Mouse (Mus musculus) ES-E14 (cell line): Measurements from ENCODE around the gene Vps13d. TPM values are rescaled to one million over a fixed set of nuclear protein-coding genes. Genes with fewer than 3 reads are reported as not detected.
A peak's percentile ranks its signal among the peaks of the same experiment; 100 is the strongest.

Source experiments
- DNase-seq: peaks from one replicate; pipeline ENCODE4 v3.0.0-alpha.2; 2013; ENCODE audit warnings: low read depth, low spot score
- H3K27ac ChIP-seq: 2 replicates; pipeline ENCODE4 v1.5.1; 2012; ENCODE audit warnings: low read depth, mild to moderate bottlenecking, low read length, moderate library complexity, mixed read lengths; ENCODE audit not compliant: poor library complexity, insufficient read depth, severe bottlenecking
- H3K36me3 ChIP-seq: 2 replicates; pipeline ENCODE4 v1.6.1; 2012; ENCODE audit warnings: mild to moderate bottlenecking, low read length, moderate library complexity, mixed read lengths; ENCODE audit not compliant: control insufficient read depth, poor library complexity, insufficient read depth, severe bottlenecking
- H3K4me1 ChIP-seq, 2 experiments: fragments of 150-350 bp in 1 of 2; sonication (generic) in 1 of 2; 2 replicates each; pipeline ENCODE4 v1.6.1; 2012; ENCODE audit warnings: low read length in 2 of 2, mild to moderate bottlenecking in 1 of 2, mixed read lengths in 1 of 2; ENCODE audit not compliant: control insufficient read depth in 2 of 2, insufficient read depth in 2 of 2, poor library complexity in 1 of 2
- H3K4me3 ChIP-seq, 2 experiments: fragments of 150-350 bp in 1 of 2; sonication (generic) in 1 of 2; 2 replicates each; pipeline ENCODE4 v1.5.1; 2012; ENCODE audit warnings: low read length in 2 of 2, low read depth in 1 of 2, mild to moderate bottlenecking in 1 of 2, mixed read lengths in 1 of 2; ENCODE audit not compliant: insufficient read depth in 1 of 2, poor library complexity in 1 of 2, severe bottlenecking in 1 of 2
- H3K9ac ChIP-seq: 2 replicates; pipeline ENCODE4 v1.6.1; 2012; ENCODE audit warnings: low read depth, mild to moderate bottlenecking, low read length, mixed read lengths; ENCODE audit not compliant: poor library complexity, insufficient read depth, severe bottlenecking
- H3K9me3 ChIP-seq: fragments of 150-350 bp; sonication (generic); 2 replicates; pipeline ENCODE4 v1.6.1; 2012; ENCODE audit warnings: low read depth, mild to moderate bottlenecking, low read length; ENCODE audit not compliant: control insufficient read depth, insufficient read depth
- CHD2 ChIP-seq: IDR thresholded peaks from 2 replicates; pipeline ENCODE4 v1.6.1; 2014; ENCODE audit warnings: mild to moderate bottlenecking, low read depth, low read length, inconsistent platforms
- HCFC1 ChIP-seq: IDR thresholded peaks from 2 replicates; pipeline ENCODE4 v1.6.1; 2012; ENCODE audit warnings: low read length, inconsistent platforms, borderline replicate concordance; ENCODE audit not compliant: insufficient read depth
- MAFK ChIP-seq: IDR thresholded peaks from 2 replicates; pipeline ENCODE4 v1.6.1; 2014; ENCODE audit warnings: mild to moderate bottlenecking, low read depth, low read length, inconsistent platforms; ENCODE audit not compliant: insufficient read depth
- ZC3H11A ChIP-seq: IDR thresholded peaks from 2 replicates; pipeline ENCODE4 v1.6.1; 2012; ENCODE audit warnings: low read depth, mild to moderate bottlenecking, inconsistent platforms, low read length, borderline replicate concordance
- ZNF384 ChIP-seq: IDR thresholded peaks from 2 replicates; pipeline ENCODE4 v1.6.1; 2012; ENCODE audit warnings: low read depth, low read length, inconsistent platforms
- in situ Hi-C, 2 experiments: fragments of 600-800 bp; cut with MboI; formaldehyde crosslinking; loops; one replicate each; pipeline ENCODE4 v1.15.1; 2025; ENCODE audit warnings: low sequenced_read_pairs in 2 of 2, inconsistent platforms in 1 of 2; ENCODE audit not compliant: unreplicated experiment in 2 of 2
- total RNA-seq: library from RNA; depleted of rRNA; stranded (reverse); fragments of 300-350 nt; gene quantifications from 2 replicates; pipeline ENCODE4 v1.2.3, GENCODE M21; 2012

The Vps13d gene
- total RNA-seq, 1 experiment: 15.3 TPM

DNA sequence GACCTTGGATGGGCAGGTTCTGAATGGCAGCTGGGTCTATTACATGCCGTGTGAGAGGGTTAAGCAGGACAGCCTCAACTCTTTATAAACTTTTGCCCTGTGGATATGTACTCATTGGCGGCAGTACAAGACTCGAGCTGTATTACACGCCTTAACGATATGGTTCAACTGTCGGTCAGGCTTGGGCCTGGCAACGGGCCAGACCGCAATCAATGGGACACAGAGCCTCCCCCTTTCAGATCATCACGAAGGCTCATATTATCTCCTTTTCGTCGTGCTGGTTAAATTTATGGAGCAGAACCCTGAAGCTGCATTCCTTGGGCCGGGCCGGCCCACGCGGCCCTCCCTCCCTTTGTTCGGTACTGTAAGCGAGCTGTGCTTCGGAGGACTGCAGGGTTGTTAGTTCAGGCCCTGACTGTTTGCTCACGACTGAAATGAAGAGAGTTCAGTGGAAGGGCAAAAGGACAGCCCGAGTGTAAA, 194.9 kb downstream of the Vps13d start:
- no peaks in the 10 kb centered on the region for H3K36me3 ChIP-seq

DNA sequence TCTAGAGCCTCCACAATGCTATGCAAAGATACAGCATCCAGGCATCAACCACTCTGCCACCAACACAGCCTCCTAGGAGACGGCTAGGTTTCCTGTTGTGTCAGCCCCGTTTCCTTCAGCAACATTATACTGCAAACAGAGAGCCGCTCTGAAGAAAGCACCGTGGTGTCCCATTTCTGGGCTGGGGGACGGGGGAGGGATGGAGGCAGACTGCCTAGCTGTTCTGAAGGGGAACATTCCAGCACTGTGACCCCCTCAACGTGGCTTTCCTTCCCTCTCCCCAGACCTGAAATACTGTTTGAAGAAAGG, 195.3 kb downstream of the Vps13d start:
- in situ Hi-C loops: no loop called here
- no peak overlapping the region for H3K27ac ChIP-seq
- no peak overlapping the region for H3K9ac ChIP-seq
- no peaks in the 10 kb centered on the region for H3K36me3 ChIP-seq
- H3K9me3 ChIP-seq: no peaks in the 10 kb centered on the region
- no peak overlapping the region for H3K4me3 ChIP-seq
- TF ChIP-seq CHD2: no peak
- no peak for TF ChIP-seq ZC3H11A
- TF ChIP-seq HCFC1: no peak
- TF ChIP-seq MAFK: no peak
- TF ChIP-seq ZNF384: no peak
- no peak for DNase-seq
- H3K4me1 ChIP-seq: peaks cover 2 to 13% of the 10 kb centered on the region in 2 experiments; a peak in 2 of 4 replicates

More for the DNA sequence above, 194.9 kb downstream of the Vps13d start:
- Histone ChIP-seq H3K9ac (0 out of 2 replicates have a peak overlapping the region, but pooled peaks have one; percentile 1), H3K27ac (no peak overlapping the region), H3K4me3 (no peak overlapping the region), H3K4me1 (peaks cover 2 to 13% of the 10 kb centered on the region in 2 experiments; a peak in 2 of 4 replicates), H3K9me3 (no peaks in the 10 kb centered on the region)
- in situ Hi-C loops: no loop called here
- no peak for TF ChIP-seq ZNF384
- TF ChIP-seq ZC3H11A: no peak
- TF ChIP-seq HCFC1: no peak
- TF ChIP-seq CHD2: no peak
- no peak for TF ChIP-seq MAFK
- DNase-seq: no peak

DNA sequence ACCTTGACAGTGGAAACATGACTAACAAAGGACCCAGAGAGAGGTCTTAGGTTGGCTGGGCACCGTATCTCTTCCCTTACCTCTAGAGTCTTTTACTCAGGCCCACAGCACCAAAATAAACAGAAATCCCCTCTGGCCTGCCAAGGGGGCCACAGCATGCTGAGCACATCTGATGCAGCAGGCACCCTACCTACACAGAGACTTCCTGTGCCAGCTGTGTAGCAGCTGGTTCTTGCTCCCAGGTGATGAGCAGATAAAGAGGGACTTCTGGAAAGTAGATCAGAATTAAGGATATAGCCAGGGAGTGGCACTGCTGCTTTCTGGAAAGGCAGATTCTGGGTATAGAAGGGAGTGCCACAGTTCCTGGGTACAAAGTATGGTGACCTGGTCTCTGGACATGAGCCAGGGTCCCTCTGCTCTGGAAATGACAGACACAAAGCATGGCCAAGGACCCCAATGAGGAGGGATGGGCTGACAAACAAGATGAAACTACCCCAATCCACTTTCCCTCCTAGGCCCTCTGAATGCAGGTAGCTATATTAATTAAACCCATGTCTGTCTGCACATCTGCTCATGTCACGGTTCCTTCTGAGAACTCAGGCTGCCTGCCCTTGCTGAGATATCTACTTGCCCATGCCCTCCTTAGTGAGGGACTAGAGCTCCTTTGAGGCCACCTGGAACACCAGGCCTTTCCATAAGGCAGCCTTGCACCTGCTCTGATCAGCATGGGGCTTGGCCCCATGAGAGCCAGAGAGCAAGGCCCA, 195.8 kb downstream of the Vps13d start:
- TF ChIP-seq MAFK (no peak), CHD2 (no peak), ZC3H11A (no peak), ZNF384 (no peak), HCFC1 (no peak)
- Histone ChIP-seq H3K9me3 (no peaks in the 10 kb centered on the region), H3K27ac (no peak overlapping the region), H3K4me1 (peaks cover 2 to 13% of the 10 kb centered on the region in 2 experiments; a peak in 2 of 4 replicates), H3K4me3 (no peak overlapping the region), H3K9ac (no peak overlapping the region), H3K36me3 (no peaks in the 10 kb centered on the region)
- in situ Hi-C loops: no loop called here
- DNase-seq: no peak

DNA sequence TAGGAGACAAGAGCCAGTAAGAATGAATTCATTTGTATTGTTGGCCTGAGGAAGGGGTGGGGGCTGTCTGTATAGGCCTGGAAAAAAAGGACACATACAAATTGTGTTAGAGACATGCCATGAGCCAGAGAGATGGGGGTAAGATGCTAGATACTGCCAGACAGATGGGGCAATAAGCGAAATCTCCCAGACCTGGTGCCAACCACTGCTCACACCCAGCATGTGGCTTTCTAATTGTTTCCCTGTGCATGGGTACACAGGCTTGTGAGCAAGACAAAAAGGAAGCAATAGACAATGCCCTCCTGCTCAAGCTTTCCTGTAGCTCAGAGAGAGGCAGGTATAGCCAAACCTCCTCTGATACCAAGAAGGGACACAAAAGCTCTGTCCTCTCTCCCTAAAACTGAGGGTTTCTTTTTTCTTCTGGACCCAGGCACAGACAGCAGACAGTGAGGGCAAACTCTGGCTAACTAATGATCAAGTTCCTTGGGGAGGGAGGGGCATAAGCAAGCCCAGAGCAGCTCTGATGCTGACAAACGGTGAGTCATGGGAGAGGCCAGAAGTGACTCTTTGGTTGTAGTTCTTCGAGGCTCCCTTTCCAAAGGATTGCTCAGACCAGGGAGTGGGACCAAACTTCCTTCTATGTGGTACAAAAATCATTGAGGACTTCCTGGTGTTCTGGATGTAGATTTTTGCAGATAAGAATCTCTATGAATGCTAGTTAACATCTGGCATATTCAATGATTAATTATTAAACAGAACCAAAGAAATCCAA, 196.7 kb downstream of the Vps13d start:
- no peak for DNase-seq
- Histone ChIP-seq H3K27ac (no peak overlapping the region), H3K9me3 (no peaks in the 10 kb centered on the region), H3K4me3 (no peak overlapping the region), H3K4me1 (peaks cover 2 to 18% of the 10 kb centered on the region in 2 experiments; a peak in 2 of 4 replicates), H3K36me3 (peaks cover 4% of the 10 kb centered on the region; the same call in 1 of the 2 replicates), H3K9ac (no peak overlapping the region)
- TF ChIP-seq ZNF384 (no peak), ZC3H11A (no peak)
- in situ Hi-C loops: no loop called here
